Mouse (Mus musculus): Measurements from ENCODE around the gene Tmem176b.
"Not testable (repeated sequence)": the region's sequence is repeated elsewhere in the genome, so short reads cannot be mapped to it uniquely, and the experiment has no call there.

Gene Tmem176b

DNA sequence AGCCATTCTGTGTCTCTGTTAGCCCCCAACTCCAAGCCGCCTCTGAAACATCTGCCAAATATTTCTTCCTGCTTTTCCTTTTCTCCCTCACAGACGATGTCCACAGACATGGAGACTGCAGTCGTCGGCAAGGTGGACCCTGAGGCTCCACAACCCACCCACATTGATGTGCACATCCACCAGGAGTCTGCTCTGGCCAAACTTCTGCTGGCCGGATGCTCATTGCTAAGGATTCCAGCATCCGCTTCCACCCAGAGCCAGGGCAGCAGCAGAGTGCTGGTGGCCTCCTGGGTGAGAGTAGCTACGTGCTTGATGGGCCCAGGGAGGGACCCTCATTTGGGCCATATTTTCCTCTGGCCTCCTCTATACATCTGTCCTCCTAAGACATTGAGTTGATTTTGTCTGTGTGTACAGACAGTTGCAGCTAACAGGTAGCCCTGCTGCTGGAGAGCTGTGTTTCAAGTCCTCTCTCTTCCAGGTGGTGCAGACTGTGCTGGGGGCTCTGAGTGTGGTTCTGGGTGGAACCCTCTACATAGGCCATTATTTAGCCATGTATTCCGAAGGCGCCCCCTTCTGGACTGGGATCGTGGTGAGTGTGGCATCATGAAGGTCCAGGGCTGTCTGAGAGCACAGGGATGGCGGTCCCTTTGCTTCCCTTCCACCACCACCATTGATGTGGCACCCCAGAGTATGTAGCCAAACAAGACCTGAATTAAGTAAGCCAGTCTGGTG lies 981 bp upstream of the Tmem176b start:
- in situ Hi-C loops (cut with MseI, MboI) = no loop called here

DNA sequence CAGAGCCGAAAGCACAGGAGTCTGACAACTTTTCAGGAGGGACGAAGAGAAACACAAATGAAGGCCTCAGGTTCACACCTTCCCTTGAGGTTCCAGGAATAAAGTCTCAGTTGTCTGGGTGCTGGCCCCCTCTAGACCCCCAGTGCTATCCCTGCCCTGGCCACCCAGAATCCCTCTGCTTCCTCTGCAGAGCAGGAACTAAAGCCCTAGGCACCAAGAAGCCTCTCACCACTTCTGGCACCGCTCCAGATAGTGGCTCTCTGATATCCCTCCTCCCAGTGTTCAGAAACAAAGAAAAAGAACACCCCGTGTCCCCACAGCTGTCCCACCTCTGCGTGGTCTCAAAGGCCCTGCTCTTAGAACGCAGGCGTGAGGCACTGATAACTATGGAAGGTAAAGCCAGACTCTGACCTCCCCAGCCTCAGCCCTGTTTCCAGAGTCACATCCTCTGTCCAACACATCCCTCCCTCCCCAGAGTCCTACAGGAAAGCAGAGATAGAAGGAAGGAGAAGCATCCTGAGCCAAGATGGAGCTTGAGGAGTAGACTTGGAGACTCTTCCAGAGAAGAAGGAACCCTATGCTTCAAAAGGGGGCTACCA lies 826 bp downstream of the Tmem176b start, which contains the start of gene Tmem176a:
TSS of gene Tmem176a (plus strand) at position 549 of the 599 bp plus-strand sequence.
- in situ Hi-C loops (cut with MseI, MboI) = no loop called here

DNA sequence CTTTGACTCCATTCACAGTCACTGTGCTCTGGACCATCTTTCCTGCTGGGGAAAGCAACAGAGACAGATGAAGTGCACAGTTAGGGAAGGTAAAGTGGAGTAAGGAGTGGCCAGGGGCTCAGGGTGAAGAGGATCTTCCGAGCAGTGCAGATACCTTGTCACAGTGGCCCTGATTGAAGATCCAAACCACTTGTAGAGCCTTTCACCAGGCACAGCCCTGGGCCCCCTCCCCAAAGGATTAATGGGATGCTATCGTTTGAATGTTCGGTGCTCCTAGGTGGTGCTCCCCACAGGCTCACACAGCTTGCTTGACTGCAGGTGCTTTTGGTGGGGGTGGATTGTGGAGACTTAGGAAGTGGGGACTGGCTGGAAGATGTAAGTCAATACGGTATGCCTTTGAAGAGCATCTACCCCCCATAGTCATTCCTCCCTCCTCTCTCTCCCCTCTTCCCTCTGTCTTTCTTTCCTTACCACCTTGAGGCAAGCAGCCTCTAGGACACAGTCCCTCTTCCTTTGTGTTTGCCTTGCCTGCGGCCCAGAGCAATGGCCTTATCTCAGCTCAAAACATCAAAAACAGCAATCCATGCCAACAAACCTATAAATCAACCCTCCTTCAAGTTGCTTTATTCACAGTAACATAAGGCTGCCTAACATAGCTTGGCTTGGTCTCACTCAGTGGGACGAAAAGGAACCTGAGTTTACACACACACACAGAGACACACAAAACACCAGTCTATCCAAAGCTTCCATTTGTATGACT lies 2.8 kb downstream of the Tmem176b start:
- in situ Hi-C loops (cut with MseI, MboI) = no loop called here

DNA sequence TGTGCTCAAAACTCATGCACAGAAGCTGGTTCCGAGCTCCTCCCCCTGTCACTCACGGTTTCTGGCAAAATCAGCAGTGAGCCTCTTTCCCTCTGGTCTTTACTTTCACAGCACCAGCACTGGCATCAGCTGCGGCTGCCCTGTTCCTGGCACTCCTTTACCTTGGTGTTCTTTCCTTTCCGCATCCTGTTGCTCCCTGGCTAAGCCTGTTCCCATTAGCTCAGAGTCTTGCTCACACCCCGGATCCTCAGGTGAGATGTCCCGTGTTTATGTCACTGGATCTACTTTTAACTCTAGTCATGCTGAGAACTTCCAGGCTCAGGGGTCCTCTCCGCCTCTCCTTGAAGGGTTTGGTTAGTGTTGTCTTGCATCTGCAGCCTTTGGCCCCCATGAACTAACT lies 3.8 kb downstream of the Tmem176b start:
- in situ Hi-C loops (cut with MseI, MboI) = no loop called here

DNA sequence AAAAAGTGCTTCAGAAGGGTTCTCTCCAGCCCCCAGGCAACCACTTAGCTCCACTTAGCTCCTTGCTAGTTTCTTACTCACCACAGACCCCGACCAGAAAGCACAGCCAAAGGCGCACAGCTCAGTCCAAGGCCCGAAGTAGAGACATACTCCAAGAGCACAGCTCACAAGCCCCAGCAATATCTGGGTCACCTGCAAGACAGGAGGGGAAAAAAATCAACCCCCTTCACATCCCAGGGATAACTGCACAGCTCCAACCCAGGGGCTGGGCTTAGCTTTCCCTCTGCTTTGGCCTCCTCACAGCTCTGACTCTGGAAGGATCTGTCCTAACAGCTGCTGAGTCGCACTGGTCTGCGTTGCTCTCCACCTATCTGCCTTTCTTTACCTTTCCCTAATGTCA lies 5.2 kb downstream of the Tmem176b start:
- in situ Hi-C loops (cut with MseI, MboI) = no loop called here

DNA sequence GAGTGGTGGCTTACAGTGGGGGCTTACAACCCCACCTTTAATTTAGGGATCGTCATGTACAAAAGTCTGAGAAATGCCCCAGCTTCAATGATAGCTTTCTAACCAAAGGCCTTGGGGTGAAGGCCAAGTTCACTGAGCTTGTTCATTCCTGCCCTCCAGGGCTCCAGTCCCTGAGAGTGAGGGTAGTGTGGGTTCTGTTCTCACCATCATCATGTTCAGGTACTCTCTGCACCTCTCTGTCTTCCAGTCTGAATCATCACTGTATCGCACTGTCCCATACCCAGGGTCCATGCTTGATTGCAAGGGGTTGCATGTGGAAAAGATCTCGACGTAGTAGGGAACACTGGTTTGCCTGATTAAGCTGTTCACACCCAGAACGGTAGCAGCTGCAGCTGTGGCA lies 6.1 kb downstream of the Tmem176b start:
- in situ Hi-C loops (cut with MseI, MboI) = no loop called here

DNA sequence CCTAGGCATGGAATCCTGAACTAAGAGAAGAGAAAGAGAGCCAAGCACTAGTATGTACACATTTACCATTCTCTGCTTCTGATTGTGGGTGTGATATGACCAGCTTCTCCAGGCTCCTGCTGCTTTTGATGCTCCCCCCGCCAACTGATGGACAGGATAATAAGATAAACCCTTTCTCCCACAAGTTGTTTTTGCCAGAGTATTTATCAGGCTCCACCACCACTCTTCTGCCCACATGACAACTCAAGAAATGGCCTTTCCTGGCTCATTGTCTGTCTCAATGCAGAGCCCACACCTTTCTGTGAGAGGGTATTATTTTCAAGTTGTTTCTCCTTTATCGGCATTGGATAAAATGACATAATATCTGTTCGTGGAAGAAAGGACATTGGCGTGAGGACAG lies 7.8 kb downstream of the Tmem176b start:
- in situ Hi-C loops (cut with MseI, MboI) = no loop called here

DNA sequence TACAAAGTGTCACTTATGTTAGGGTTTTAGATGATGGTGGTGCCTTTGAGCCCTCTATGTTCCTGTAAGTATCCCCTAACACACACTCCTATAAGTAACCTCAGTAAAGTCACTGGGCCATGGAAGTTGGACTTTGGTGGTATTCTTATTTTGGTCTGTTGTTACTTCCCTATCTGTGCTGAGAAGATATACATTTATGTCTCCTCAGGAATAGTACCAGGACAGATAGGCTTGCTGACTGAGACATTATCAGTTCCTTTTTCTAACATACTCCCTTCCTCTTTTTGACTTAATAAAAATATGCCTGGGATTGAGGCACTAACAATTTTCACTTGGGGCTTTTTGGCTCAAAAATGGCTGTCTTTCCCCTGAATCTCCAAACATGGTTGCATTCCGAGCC lies 8.9 kb downstream of the Tmem176b start:
- in situ Hi-C loops (cut with MseI, MboI) = no loop called here

DNA sequence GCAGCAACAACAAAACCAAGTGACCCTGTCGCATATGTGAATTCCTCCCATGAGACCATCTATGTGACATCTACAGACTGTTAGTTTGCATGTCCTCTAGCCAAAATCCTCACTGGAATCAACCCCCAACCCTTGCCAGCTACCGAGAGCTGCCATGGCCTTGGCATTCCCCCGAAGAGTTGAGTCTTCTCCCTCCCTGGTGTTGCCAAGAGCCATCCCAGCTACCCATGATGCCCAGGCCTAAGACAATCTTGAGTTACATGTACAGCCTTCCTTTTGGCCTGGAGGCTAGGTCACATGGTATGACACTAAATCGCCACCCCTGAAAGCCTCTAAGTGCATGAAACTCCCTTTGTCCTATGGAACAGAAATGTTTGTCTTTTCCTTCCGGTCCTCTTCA lies 10.2 kb downstream of the Tmem176b start:
- in situ Hi-C loops (cut with MseI, MboI) = no loop called here

DNA sequence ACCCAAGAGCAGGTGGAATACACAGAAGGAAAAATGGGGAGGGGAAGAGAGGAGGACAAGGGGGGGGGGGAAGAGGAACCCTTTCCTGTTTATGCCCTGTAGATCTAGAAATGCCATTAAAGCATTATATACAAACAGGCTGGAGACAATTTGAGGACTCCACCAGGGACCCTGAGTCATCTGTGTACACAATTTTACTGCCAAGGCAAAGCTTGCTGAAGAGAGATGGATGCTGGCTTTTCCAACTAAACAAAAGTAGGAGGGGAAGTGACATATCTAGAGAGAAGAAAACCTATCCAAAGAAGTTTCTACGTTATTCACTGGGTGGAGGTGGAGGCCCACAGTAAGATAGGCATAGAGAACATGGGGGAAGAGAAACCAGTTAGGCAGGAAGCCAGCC lies 11.1 kb downstream of the Tmem176b start:
- in situ Hi-C loops (cut with MseI, MboI) = no loop called here

DNA sequence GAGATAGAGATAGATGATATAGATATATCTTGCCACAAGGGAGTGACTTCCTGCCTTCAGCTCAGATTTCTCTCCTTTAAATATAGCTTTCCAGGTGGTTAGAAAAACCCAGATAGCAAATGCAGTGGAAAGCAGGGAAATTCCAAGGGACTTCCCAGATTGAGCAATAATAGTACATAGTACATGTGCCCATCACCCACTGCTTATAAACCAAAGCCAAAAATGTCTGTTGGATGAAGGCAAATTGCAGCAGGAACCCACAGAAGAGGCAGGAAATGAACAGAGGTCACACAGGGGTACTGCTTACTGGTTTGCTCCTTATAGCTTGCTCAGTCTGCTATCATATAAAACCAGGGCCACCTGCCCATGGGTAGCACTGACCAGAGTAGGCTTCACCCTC lies 11.6 kb downstream of the Tmem176b start:
- in situ Hi-C loops (cut with MseI, MboI) = no loop called here

DNA sequence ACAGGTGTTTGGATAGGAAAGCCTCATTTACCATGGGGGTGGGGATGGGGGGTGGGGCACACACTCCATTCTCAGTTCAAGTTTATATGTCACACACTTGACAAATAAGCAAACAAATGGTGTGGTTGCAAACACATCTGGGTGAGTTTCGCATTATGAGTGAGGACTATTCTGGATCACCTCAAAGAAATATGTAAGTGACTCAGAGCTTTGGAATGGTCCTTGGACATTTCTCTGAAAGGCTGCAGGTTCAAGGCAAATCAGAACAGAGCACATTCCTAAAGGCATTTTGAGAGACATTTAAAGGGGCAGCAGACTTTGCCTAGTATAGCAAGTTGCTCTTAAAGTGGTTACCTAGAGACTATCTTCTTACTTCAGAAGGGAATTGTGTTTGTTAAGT lies 12.3 kb downstream of the Tmem176b start:
- in situ Hi-C loops (cut with MseI, MboI) = no loop called here

DNA sequence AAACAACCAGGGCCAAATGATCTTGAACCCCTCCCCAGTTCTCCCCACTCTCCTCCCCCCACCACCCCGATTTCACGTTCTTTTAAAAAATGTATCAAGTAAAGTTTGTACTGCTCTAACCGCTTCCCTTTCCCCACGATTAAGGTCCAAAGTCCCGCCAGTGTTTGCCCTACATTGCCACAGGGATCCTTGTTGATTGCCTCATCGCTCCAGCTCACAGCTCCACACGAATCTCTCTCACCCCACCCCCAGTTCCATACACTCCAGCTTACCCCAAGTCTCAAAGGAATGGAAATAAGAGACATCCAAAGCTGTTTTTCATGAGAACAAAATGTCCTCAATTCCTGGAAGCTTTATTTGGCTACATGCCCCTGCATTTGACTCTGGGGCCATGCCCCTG lies 16.3 kb downstream of the Tmem176b start:
- in situ Hi-C loops (cut with MseI, MboI) = no loop called here

DNA sequence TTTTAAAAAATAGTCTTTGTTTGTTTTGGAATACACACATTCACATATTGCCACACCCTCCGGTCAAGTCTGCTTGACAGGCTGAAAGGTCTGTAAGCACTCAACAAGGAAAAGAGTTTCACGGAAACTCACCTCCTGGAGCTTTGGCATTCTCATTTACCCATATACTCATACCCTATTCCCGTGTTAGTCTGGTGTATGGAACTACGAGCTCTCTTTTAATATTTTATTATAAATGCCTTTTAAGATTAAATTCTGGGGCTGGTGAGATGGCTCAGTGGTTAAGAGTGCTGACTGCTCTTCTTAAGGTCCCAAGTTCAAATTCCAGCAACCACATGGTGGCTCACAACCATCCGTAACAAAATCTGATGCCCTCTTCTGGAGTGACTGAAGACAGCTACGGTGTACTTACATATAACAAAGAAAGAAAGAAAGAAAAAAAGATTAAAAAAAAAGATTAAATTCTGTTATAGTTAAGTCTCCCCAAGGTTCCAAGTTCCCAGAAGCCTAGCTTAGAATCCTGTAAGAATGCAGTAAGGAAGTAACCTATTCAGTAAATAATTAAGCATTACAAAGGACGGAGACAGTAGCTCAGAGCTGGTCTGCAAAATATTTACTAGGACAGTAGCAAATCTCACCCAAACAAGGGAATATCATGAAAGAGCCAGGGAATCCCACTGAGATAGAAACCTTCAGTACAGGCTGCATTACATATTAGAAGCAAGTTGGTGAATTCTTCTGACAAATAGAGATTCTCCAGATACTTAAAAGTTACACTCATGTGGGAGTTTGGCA lies 19.1 kb downstream of the Tmem176b start:
- in situ Hi-C loops (cut with MseI, MboI) = not testable (repeated sequence)

DNA sequence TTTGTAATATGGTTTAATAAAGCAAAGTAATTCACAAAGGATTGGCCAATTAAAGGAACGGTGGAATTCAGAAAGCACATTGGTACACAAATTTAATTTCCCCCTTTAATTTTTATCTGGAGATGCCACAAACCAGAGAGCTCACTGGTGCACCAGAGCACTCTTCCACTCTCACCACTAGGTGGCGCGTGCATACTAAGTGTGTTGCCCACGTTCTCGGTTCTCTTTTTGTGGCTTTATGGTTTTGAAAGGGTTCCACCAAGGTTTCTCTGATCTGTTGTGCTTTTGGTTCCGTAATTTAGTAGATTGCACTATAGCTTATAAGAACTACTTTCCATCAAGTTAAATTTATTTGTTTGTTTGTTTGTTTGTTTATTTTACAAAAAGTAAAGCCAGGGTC lies 23.5 kb downstream of the Tmem176b start:
- in situ Hi-C loops (cut with MseI, MboI) = loop anchor here in 1 of 2 experiments (5.0 kb wide), 1 partner anchor 39 kb away; no protein-coding TSS in a partner anchor

DNA sequence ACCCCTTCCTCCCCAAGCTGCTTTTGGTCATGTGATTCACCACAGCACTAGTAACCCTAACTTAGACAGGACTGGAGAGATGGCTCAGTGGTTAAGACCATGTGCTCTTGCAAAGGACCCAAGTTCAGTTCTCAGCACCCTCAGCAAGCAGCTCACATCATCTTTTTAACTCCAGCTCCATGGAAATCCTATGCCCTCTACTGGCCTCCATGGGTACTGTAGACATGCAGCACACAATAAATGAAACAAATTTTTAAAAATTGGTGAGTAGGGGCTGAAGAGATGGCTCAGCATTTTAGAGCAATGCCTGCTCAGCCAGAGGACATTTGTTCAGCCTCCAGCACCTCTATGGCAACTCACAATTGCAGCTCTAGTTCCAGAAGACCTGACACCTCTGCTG lies 26.3 kb downstream of the Tmem176b start:
- in situ Hi-C loops (cut with MseI, MboI) = loop anchor here in 1 of 2 experiments (5.0 kb wide), 1 partner anchor 42 kb away; no protein-coding TSS in a partner anchor

DNA sequence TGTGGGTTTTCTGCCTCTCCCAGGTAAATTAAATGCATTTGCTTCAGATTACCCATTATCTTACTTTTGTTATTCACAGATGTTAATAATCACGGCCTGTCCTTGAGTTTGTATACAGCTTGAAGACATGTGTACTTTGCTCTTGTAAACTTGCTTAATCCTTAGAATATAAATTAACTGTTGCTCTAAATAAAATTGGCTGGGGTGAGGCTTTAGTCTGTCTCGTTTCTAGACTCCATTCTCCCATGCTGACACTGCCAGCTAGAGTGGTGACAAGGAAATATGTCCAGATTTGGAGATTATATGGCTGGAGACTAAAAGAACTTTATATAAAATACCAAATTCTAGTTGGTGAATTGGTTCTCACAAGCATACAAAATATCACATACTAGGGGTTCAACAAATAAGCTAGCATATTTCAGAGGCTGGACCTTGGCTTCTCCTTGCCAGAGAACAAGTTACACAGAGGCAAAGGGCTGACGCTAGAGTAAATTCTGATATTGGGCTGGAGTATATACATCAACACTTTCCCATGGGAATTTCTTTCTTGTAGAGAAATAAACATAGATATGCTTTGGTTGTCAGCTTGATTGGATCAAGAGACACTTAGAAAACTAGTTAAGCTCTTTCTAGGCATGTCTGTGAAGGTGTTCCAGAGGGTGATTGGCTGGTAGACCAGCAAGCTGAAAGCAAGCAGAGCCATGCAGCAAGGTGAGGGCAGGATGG lies 31.6 kb downstream of the Tmem176b start:
- in situ Hi-C loops (cut with MseI, MboI) = no loop called here

DNA sequence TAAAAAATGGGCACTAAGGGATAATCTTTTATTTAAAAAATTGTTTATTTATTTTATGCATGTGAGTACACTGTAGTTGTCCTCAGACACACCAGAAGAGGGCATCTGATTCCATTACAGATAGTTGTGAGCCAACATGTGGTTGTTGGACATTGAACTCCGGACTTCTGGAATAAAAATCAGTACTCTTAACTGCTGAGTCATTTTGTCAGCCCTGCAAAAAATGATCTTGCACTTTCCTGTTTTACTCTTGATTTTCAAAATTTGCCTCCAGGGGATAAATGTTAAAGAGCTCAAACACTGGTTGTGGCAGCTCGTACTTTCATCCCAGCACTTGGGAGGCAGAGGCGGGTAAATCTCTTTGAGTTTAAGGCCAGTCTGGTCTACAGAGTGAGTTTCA lies 34.5 kb downstream of the Tmem176b start:
- in situ Hi-C loops (cut with MseI, MboI) = no loop called here

DNA sequence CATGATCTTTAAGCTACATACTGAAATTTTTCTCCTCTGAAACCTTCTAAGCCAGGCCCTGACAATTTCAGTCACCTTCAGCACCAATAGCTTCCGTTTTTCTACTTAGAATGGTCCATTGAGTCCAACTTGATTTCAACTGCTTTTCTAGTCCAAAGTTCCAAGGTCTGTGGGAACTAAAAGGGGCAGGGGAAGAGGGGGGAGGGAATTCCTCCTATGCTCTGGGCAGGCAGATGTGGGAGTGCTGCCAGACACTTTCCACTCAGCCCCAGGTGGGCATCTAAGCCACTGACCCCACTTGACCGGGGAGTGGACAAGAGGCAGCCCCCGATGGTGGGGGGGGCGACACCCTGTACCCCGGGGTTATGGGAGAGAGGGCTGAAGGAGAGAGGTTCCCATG lies 37.0 kb downstream of the Tmem176b start:
- in situ Hi-C loops (cut with MseI, MboI) = no loop called here

DNA sequence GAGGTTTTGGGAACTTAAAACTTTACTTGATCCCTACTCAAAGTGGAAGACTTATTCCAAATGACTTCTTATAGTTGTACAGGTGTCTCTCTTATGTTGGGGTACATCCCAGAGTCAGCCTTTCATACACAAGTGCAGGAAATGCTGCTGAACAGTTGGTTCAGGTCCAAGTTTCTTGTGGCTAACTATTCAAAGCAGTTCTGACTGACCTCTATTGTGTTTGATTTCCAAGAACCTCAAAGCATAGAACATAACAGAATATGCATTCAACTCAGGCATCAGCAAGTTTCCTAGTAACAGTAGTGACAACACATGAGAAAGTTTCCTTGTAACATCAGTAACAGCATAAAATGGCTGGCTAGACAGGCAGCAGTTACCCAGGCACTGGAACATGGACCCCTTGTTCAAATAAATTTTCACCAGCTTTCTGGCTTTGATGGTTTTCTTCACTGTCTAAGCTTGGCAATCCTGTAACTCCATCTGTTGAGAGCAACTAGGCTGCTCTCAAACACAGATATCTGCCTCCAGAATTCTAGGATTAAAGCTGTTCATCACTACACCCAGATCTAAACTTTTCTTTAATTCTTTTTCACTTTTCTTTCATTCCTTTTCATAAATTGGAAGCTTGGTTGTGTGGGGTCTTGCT lies 37.8 kb downstream of the Tmem176b start:
- in situ Hi-C loops (cut with MseI, MboI) = no loop called here

DNA sequence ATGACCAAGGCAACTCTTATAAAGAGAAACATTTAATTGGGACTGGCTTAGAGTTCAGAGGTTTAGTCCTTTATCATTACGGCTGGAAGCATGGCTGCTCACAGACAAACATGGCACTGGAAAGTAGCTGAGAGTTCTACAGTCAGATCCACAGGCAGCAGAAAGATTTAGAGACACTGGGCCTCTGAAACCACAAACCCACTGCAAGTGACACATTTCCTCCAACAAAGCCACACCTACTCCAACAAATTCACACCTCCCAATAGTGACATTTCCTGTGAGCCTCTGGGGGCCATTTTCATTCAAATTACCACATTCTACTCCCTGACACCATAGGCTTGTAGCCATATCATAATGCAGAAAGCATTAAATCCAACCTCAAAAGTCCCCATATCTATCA lies 39.4 kb downstream of the Tmem176b start:
- in situ Hi-C loops (cut with MseI, MboI) = no loop called here
